Mouse (Mus musculus) bone marrow macrophage, adult 2 months (primary cell): Measurements from ENCODE around the gene Syt6. TPM values are rescaled to one million over a fixed set of nuclear protein-coding genes. Genes with fewer than 3 reads are reported as not detected.

Experiments
- H3K27ac ChIP-seq: 2 replicates; pipeline ENCODE4 v1.5.1; 2012; ENCODE audit warnings: low read depth, low read length; ENCODE audit not compliant: insufficient read depth
- H3K4me1 ChIP-seq: 2 replicates; pipeline ENCODE4 v1.6.1; 2012; ENCODE audit warnings: low read length; ENCODE audit not compliant: control insufficient read depth, insufficient read depth
- H3K4me3 ChIP-seq: 2 replicates; pipeline ENCODE4 v1.5.1; 2012; ENCODE audit warnings: mild to moderate bottlenecking, low read length, moderate library complexity; ENCODE audit not compliant: insufficient read depth
- CTCF ChIP-seq: IDR thresholded peaks from 2 replicates; pipeline ENCODE4 v1.5.1; 2012; ENCODE audit warnings: low read depth, mild to moderate bottlenecking, low read length, moderate library complexity
- POLR2A ChIP-seq: IDR thresholded peaks from 2 replicates; pipeline ENCODE4 v1.6.1; 2012; ENCODE audit warnings: mild to moderate bottlenecking, low read depth, low read length, borderline replicate concordance
- polyA plus RNA-seq: library from polyadenylated mRNA; stranded (reverse); fragments of >200 nt; gene quantifications from 2 replicates; pipeline ENCODE4 v1.2.4, GENCODE M21; 2012; ENCODE audit not compliant: missing spikeins, insufficient read depth, insufficient read length

Gene Syt6
- polyA plus RNA-seq, 1 experiment: not detected

GRCm38 (mm10) chr3:103672113-103672512 is 97.1 kb downstream of the Syt6 start:
- H3K4me3 ChIP-seq: no peak overlapping the region
- H3K27ac ChIP-seq: no peak overlapping the region
- no peak for TF ChIP-seq POLR2A
- TF ChIP-seq CTCF: no peak
- no peaks in the 10 kb centered on the region for H3K4me1 ChIP-seq

GRCm38 (mm10) chr3:103672716-103673115 is 97.7 kb downstream of the Syt6 start:
- no peaks in the 10 kb centered on the region for H3K4me1 ChIP-seq
- H3K4me3 ChIP-seq: no peak overlapping the region
- TF ChIP-seq CTCF: no peak
- TF ChIP-seq POLR2A: no peak
- no peak overlapping the region for H3K27ac ChIP-seq

GRCm38 (mm10) chr3:103678811-103679210 is 103.8 kb downstream of the Syt6 start:
- H3K27ac ChIP-seq: no peak overlapping the region
- TF ChIP-seq POLR2A (no peak), CTCF (no peak)
- H3K4me1 ChIP-seq: peaks cover 10% of the 10 kb centered on the region
- H3K4me3 ChIP-seq: no peak overlapping the region

GRCm38 (mm10) chr3:103682473-103682872 is 107.4 kb downstream of the Syt6 start:
- H3K27ac ChIP-seq: no peak overlapping the region
- TF ChIP-seq POLR2A (no peak), CTCF (no peak)
- no peak overlapping the region for H3K4me3 ChIP-seq
- H3K4me1 ChIP-seq: peaks cover 12% of the 10 kb centered on the region

- Histone ChIP-seq H3K27ac (no peak overlapping the region), H3K4me3 (no peak overlapping the region), H3K4me1 (peaks cover 12% of the 10 kb centered on the region)
- no peak for TF ChIP-seq CTCF
- TF ChIP-seq POLR2A: no peak
Observed at GRCm38 (mm10) chr3:103683234-103683965, 108.4 kb downstream of the Syt6 start.

DNA sequence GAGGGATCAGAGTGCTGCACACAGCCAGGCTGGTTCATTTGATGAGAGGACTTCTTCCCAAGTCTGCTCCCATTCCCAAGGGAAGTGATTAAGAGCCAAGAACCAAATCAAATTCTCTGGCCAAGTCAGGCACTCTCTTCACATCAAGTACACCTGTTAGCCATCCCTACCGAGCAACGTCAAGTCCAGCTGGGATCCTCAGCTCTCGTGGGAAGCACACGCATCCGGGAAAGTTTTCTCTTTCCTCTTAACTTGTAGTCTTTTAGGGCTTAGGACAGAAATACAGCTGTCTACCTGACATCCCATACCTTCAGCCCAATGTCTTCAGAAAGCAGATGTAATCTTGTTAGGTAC is 108.9 kb downstream of the Syt6 start:
- Histone ChIP-seq H3K4me3 (no peak overlapping the region), H3K27ac (no peak overlapping the region), H3K4me1 (peaks cover 12% of the 10 kb centered on the region)
- TF ChIP-seq POLR2A (no peak), CTCF (no peak)

GRCm38 (mm10) chr3:103689043-103689442 is 114.0 kb downstream of the Syt6 start:
- no peak for TF ChIP-seq CTCF
- TF ChIP-seq POLR2A: no peak
- Histone ChIP-seq H3K4me3 (no peak overlapping the region), H3K4me1 (peaks cover 2% of the 10 kb centered on the region; the same call in 1 of the 2 replicates), H3K27ac (no peak overlapping the region)

GRCm38 (mm10) chr3:103690506-103690905 is 115.5 kb downstream of the Syt6 start:
- TF ChIP-seq POLR2A: no peak
- no peak for TF ChIP-seq CTCF

More at GRCm38 (mm10) chr3:103690506-103690905, 115.5 kb downstream of the Syt6 start:
- peaks cover 4% of the 10 kb centered on the region for H3K4me1 ChIP-seq
- H3K27ac ChIP-seq: no peak overlapping the region
- H3K4me3 ChIP-seq: no peak overlapping the region

Other genes with a start within 250 kb of the Syt6 start
- 0.36 and 3.3 TPM in 2 replicates for gene Atg4a-ps, start 70.8 kb downstream of the Syt6 start, polyA plus RNA-seq
- gene Olfml3, start 162.8 kb downstream of the Syt6 start, polyA plus RNA-seq: 7.6 and 8.3 TPM in 2 replicates
- not detected in 2 replicates for gene Gm10964, start 164.1 kb downstream of the Syt6 start, polyA plus RNA-seq
- gene Hipk1, start 216.3 kb downstream of the Syt6 start, polyA plus RNA-seq: 63.3 and 82.6 TPM in 2 replicates
- gene Dclre1b, start 234.2 kb downstream of the Syt6 start, polyA plus RNA-seq: 17.5 and 19.1 TPM in 2 replicates
- 8.4 and 11.7 TPM in 2 replicates for gene Ap4b1, start 234.3 kb downstream of the Syt6 start, polyA plus RNA-seq
- not detected in 2 replicates for gene Gm43064, start 234.3 kb downstream of the Syt6 start, polyA plus RNA-seq